Mouse (Mus musculus): ENCODE results near the gene Col4a3bp. TPM values are rescaled to one million over a fixed set of nuclear protein-coding genes. Genes with fewer than 3 reads are reported as not detected.

The Col4a3bp gene
- polyA plus RNA-seq, 1 experiment from 2014 or later, result 12.2 TPM

DNA sequence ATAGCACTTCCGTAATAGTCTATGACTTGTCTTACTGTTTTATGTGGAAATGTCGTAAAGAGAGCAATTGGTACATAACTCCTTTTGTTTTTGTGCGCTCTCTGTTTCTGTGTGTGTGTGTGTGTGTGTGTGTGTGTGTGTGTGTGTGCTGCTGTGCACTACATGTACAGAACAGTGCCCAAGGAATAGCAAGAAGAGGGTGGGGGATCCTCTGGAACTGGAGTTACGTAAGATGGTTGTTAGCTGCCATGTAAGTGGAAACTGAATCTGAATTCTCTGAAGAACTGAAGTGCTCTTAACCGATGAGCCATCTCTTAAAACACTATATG, 129.5 kb downstream of the Col4a3bp start:
- ATAC-seq (ENCODE audit: insufficient number of reproducible peaks, low FRiP score, low TSS enrichment, low read depth), result no peak
- 89% methylated on average over 5 of the region's 5 CpGs for WGBS
- Histone ChIP-seq H3K36me3 (0 out of 2 replicates have a peak, but pooled peaks cover 2% of the 10 kb centered on the region), H3K27ac (replicated peaks) (no peak overlapping the region; the same call in 1 of the 2 replicates), H3K9ac (no peak overlapping the region), H3K4me1 (peaks cover 22% of the 10 kb centered on the region; the same call in 1 of the 2 replicates), H3K4me2 (replicated peaks) (no peak overlapping the region), H3K9me3 (replicated peaks) (no peaks in the 10 kb centered on the region), H3K27me3 (no peaks in the 10 kb centered on the region), H3K4me3 (replicated peaks) (no peak overlapping the region)

DNA sequence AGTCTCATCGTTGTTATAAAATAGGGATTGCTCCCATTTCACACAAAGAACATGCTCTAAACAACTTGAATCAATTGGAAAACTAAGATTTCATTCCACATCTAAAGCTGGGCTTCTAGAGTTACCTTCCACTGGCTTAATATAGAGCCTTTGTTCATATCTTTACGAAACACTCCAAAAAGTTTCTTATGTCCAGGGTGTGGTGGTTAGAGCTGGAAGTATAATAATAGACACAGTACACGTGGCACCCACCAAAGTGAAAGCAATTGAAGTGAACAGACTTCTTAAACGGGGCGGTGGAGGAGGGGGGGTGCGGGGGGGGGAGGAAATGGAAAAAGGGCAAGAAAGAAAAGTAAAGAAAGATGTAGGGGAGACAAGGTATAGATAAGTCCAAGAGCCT, 129.9 kb downstream of the Col4a3bp start:
- H3K4me3 ChIP-seq (replicated peaks), result no peak overlapping the region
- 62% methylated on average over 6 of the region's 6 CpGs for WGBS
- no peak for ATAC-seq (ENCODE audit: insufficient number of reproducible peaks, low FRiP score, low TSS enrichment, low read depth)
- H3K4me1 ChIP-seq, result peaks cover 22% of the 10 kb centered on the region; the same call in 1 of the 2 replicates
- no peak overlapping the region for H3K9ac ChIP-seq
- no peaks in the 10 kb centered on the region for H3K27me3 ChIP-seq
- no peak overlapping the region for H3K27ac ChIP-seq (replicated peaks)
- no peak overlapping the region for H3K4me2 ChIP-seq (replicated peaks)
- H3K9me3 ChIP-seq (replicated peaks), result no peaks in the 10 kb centered on the region
- H3K36me3 ChIP-seq, result no peaks in the 10 kb centered on the region

DNA sequence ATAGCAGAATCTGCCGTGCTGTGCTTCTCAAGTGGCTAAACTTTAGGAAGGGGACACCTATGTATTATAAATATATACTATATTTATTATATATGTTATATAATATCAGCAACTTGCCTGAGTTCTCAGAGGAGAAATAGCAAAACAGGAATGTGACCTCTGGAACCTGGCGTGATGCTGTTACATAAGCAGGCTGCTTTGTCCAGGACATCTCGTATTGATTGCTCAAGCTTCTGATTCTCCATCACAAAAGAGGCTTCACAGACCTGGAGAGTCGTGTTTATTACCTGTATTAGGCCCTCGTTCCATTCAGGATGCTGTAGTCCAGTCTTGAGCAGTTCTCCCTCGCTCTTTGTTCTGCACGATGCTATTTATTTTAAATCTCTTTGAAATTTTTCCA, 131.4 kb downstream of the Col4a3bp start:
- no peak overlapping the region for H3K9ac ChIP-seq
- no peaks in the 10 kb centered on the region for H3K27me3 ChIP-seq
- no peak for ATAC-seq (ENCODE audit: insufficient number of reproducible peaks, low FRiP score, low TSS enrichment, low read depth)
- H3K9me3 ChIP-seq (replicated peaks), result no peaks in the 10 kb centered on the region
- 85% methylated on average over 7 of the region's 7 CpGs for WGBS
- no peak overlapping the region for H3K27ac ChIP-seq (replicated peaks)
- no peak overlapping the region for H3K4me3 ChIP-seq (replicated peaks)
- peaks cover 11% of the 10 kb centered on the region; the same call in 1 of the 2 replicates for H3K4me1 ChIP-seq
- no peak overlapping the region for H3K4me2 ChIP-seq (replicated peaks)
- H3K36me3 ChIP-seq, result no peaks in the 10 kb centered on the region

DNA sequence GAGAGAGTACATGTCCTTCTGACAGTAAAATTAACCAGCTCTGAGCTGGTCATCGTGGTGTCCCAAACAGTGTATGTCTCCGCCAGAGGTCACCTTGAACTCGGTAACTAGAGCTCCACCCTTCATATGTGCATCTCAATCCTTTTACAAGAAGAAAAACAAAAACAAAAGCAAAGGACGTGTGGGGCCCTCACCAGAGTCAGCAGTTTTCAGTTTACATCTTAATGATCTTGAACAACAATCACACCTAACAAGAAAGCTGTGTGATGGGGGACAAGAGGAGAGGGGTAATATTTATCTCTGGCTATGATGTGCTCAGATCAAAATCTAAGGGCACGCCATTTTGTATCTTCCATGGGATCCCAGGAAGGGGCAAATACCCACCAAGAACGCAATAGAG, 133.3 kb downstream of the Col4a3bp start:
- WGBS, result 75% methylated on average over 6 of the region's 6 CpGs
- H3K4me2 ChIP-seq (replicated peaks), result no peak overlapping the region
- H3K36me3 ChIP-seq, result no peaks in the 10 kb centered on the region
- ATAC-seq (ENCODE audit: insufficient number of reproducible peaks, low FRiP score, low TSS enrichment, low read depth), result no peak
- no peak overlapping the region for H3K4me3 ChIP-seq (replicated peaks)
- 0 out of 2 replicates have a peak, but pooled peaks cover 7% of the 10 kb centered on the region for H3K4me1 ChIP-seq
- no peaks in the 10 kb centered on the region for H3K27me3 ChIP-seq
- no peak overlapping the region for H3K9ac ChIP-seq
- H3K27ac ChIP-seq (replicated peaks), result no peak overlapping the region
- no peaks in the 10 kb centered on the region for H3K9me3 ChIP-seq (replicated peaks)

DNA sequence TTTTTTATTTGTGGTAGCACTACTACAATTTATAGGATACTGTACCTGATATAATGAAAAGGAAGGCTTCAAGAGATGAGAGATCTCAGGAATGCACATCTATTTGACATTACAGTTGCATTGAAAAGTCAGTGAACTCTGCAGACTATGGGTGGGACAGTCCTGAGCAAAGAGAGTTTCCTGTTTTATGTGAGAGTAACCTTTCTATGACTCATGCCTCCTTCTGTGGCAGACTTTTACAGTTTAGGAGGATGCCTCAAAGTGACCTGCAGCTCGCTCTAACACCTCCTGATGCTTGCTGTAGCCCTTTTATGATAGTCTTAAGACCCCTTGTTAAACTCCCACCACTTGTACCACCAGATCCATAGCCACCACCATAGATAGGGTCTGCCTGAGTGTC, 134.7 kb downstream of the Col4a3bp start:
- ATAC-seq (ENCODE audit: insufficient number of reproducible peaks, low FRiP score, low TSS enrichment, low read depth), result no peak
- H3K4me1 ChIP-seq, result 0 out of 2 replicates have a peak, but pooled peaks cover 3% of the 10 kb centered on the region
- no peak overlapping the region for H3K4me2 ChIP-seq (replicated peaks)
- no peaks in the 10 kb centered on the region for H3K9me3 ChIP-seq (replicated peaks)
- WGBS, result 79% methylated on average over 1 of the region's 1 CpGs
- no peak overlapping the region for H3K9ac ChIP-seq
- no peak overlapping the region for H3K4me3 ChIP-seq (replicated peaks)
- no peaks in the 10 kb centered on the region for H3K36me3 ChIP-seq
- H3K27ac ChIP-seq (replicated peaks), result no peak overlapping the region
- no peaks in the 10 kb centered on the region for H3K27me3 ChIP-seq

DNA sequence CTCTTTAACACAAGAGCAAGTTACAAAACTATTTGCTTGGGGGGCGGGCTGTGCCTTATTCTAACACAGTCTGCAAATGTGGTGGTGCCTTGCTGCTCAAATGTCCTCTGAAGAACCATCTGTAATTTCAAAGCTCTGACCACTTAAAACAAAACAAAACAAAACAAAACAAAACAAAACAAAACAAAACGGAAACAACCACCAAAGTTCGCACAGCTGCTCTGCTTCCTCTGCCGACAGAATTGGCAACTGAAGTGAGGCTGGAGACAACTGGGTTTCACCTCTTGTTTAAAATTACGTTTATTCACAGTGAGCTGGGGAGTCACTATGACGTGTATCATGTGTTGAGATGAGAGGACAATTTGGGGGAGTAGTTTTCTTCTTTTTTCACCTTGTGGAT, 136.2 kb downstream of the Col4a3bp start:
- no peak overlapping the region for H3K4me3 ChIP-seq (replicated peaks)
- H3K27me3 ChIP-seq, result no peaks in the 10 kb centered on the region
- H3K9ac ChIP-seq, result no peak overlapping the region
- H3K4me2 ChIP-seq (replicated peaks), result no peak overlapping the region
- H3K9me3 ChIP-seq (replicated peaks), result no peaks in the 10 kb centered on the region
- H3K27ac ChIP-seq (replicated peaks), result no peak overlapping the region
- 0 out of 2 replicates have a peak, but pooled peaks cover 3% of the 10 kb centered on the region for H3K4me1 ChIP-seq
- no peak for ATAC-seq (ENCODE audit: insufficient number of reproducible peaks, low FRiP score, low TSS enrichment, low read depth)
- WGBS, result 74% methylated on average over 6 of the region's 6 CpGs
- no peaks in the 10 kb centered on the region for H3K36me3 ChIP-seq

DNA sequence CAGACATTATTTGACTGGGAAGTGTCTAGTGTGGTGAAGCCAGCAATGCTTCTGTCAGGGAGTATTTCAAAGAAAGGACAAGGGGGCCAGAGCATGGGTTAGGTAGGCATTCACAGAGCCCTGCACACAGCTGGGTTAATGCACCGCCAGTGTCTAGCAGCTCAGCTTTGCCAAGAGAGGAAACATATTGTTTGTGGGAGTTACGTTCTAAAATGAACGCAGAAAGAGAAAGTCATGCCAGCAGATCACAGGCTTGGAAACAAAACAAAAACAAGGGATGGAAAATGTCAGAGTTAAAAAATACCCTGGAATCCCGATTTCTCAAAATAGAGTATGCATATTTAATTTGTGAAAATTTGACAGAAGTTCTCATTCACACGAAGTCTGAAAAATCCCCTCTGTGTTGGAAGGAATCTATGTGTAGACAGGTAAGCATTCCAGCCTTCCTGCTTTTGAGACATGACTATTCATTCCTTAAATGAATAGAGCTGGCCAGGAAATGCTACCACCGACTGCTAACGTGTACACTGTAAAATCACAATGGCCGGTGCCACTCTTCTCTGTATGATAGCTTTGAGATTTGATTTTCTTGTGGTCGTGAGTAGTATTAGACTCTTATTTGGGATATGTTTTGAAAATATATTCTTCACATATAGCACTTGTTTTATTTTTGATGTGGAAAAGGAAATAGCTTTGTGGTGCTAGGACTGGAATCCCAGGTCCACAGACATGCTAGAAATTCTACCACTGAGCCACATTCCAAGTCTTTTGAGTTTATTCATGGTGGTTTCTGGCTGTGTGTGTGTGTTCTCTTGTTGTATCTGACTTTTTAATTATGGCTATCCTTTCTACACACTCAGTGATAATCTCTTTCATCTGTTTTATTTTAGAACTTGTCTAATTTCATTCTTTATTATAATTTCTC, 138.0 kb downstream of the Col4a3bp start:
- H3K9ac ChIP-seq, result no peak overlapping the region
- no peaks in the 10 kb centered on the region for H3K36me3 ChIP-seq
- no peaks in the 10 kb centered on the region for H3K9me3 ChIP-seq (replicated peaks)
- H3K27ac ChIP-seq (replicated peaks), result 0 out of 2 replicates have a peak overlapping the region, but pooled peaks have one; percentile 58
- WGBS, result 39% methylated on average over 9 of the region's 9 CpGs
- H3K4me2 ChIP-seq (replicated peaks), result 0 out of 2 replicates have a peak overlapping the region, but pooled peaks have one; percentile 17
- H3K4me1 ChIP-seq, result 0 out of 2 replicates have a peak, but pooled peaks cover 3% of the 10 kb centered on the region
- H3K27me3 ChIP-seq, result no peaks in the 10 kb centered on the region
- ATAC-seq (ENCODE audit: insufficient number of reproducible peaks, low FRiP score, low TSS enrichment, low read depth), result no peak
- H3K4me3 ChIP-seq (replicated peaks), result no peak overlapping the region

DNA sequence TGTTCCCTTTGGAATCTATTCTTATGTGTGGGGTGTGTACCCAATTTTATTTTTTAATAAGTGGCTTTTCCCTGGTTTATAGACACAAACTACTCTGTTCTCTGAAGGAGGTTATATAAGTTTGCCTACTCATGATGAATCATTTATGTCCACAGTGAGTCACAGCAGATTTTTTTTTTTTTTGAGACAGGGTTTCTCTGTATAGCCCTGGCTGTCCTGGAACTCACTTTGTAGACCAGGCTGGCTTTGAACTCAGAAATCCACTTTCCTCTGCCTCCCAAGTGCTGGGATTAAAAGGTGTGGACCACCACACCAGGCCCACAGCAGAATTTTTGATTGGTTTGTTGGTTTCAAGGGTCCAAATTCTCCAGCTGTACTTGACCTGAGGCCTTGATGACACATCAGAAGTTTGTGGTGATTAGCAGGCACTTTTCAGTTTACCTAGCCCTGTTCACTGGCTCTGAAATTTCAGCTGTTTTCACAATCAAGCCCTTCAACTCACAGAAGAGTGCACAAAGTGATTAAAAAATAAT, 138.7 kb downstream of the Col4a3bp start:
- Histone ChIP-seq H3K4me1 (0 out of 2 replicates have a peak, but pooled peaks cover 3% of the 10 kb centered on the region), H3K9ac (no peak overlapping the region), H3K27me3 (no peaks in the 10 kb centered on the region), H3K27ac (replicated peaks) (no peak overlapping the region), H3K4me2 (replicated peaks) (no peak overlapping the region), H3K9me3 (replicated peaks) (no peaks in the 10 kb centered on the region), H3K4me3 (replicated peaks) (no peak overlapping the region), H3K36me3 (no peaks in the 10 kb centered on the region)
- ATAC-seq (ENCODE audit: insufficient number of reproducible peaks, low FRiP score, low TSS enrichment, low read depth), result no peak

DNA sequence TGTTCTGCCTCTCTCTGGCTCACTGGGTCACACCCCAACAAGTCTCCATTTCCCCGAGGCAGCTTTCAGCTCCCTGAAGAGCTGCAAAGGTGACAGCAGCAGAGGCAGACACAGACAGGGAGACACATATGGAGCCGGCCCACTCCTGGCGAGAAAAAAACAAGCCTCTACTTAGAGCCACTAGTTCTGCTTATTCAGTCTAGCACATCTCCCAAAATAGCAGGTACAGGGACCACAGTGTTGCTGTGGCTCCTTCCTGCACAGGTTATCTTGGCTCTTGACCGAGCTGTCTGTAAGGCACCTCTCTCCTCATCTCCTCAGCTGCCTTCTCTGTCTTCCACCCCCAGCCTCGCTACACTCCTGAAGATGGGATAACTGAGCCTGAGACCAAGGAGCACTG, 142.4 kb downstream of the Col4a3bp start:
- Histone ChIP-seq H3K4me3 (replicated peaks) (no peak overlapping the region), H3K36me3 (no peaks in the 10 kb centered on the region), H3K9me3 (replicated peaks) (no peaks in the 10 kb centered on the region), H3K4me1 (0 out of 2 replicates have a peak, but pooled peaks cover 3% of the 10 kb centered on the region), H3K27ac (replicated peaks) (no peak overlapping the region), H3K9ac (no peak overlapping the region), H3K4me2 (replicated peaks) (no peak overlapping the region), H3K27me3 (no peaks in the 10 kb centered on the region)
- 70% methylated on average over 5 of the region's 5 CpGs for WGBS
- no peak for ATAC-seq (ENCODE audit: insufficient number of reproducible peaks, low FRiP score, low TSS enrichment, low read depth)

DNA sequence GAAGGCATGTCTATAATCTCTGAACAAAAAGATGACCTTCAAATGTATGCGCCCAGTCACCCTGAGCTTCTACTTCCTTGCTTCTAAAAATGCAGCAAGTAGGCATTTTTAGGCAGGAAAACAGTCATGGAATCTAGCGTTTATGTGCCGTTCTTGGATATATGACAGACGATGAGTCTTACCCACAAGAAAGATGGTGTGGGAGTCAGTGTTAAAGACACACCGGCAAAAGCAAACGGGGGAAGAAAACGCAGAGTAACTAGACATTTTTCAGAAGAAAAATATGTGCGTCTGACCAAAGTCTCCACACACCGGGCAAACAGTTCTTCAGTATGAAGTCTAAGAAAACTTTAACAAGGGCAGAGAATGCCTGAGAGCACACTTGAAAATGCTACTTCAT, 144.8 kb downstream of the Col4a3bp start:
- H3K4me3 ChIP-seq (replicated peaks), result no peak overlapping the region
- H3K9me3 ChIP-seq (replicated peaks), result no peaks in the 10 kb centered on the region

More for the DNA sequence above, 144.8 kb downstream of the Col4a3bp start:
- no peak overlapping the region for H3K4me2 ChIP-seq (replicated peaks)
- ATAC-seq (ENCODE audit: insufficient number of reproducible peaks, low FRiP score, low TSS enrichment, low read depth), result no peak
- H3K27me3 ChIP-seq, result no peaks in the 10 kb centered on the region
- H3K4me1 ChIP-seq, result no peaks in the 10 kb centered on the region
- H3K9ac ChIP-seq, result no peak overlapping the region
- no peak overlapping the region for H3K27ac ChIP-seq (replicated peaks)
- 76% methylated on average over 9 of the region's 9 CpGs for WGBS
- no peaks in the 10 kb centered on the region for H3K36me3 ChIP-seq
